Mouse (Mus musculus): ENCODE measurements around the gene 4930518I15Rik. TPM values are rescaled to one million over a fixed set of nuclear protein-coding genes. Genes with fewer than 3 reads are reported as not detected.

4930518I15Rik gene
- total and polyA plus RNA-seq, 3 experiments = 0.51 to 0.81 (median 0.72) TPM

- H3K4me3 ChIP-seq (replicated peaks in 1 of 3; ENCODE audit: low read depth in 2 of 3, low read length in 2 of 3, poor library complexity in 1 of 3) = no peak overlapping the region
- no peaks in the 10 kb centered on the region for H3K36me3 ChIP-seq (replicated peaks in 1 of 2; ENCODE audit: control insufficient read depth in 1 of 2, insufficient read depth in 1 of 2, low read length in 1 of 2)
- H3K79me2 ChIP-seq (replicated peaks; ENCODE audit: control insufficient read depth, extremely low read depth, insufficient read depth, poor library complexity, severe bottlenecking) = no peaks in the 10 kb centered on the region
- H3K9me3 ChIP-seq (replicated peaks; ENCODE audit: low read length) = no peaks in the 10 kb centered on the region
- no peak overlapping the region for H3K9ac ChIP-seq (ENCODE audit: insufficient read depth, low read depth)
- TF ChIP-seq ZC3H11A (IDR thresholded peaks at IDR 0.05; ENCODE audit: low read depth, low read length) = no peak
- no peak for TF ChIP-seq CHD2 (IDR thresholded peaks at IDR 0.05; ENCODE audit: low read length)
- TF ChIP-seq POLR2AphosphoS2 (IDR thresholded peaks at IDR 0.05; ENCODE audit: low read depth, low read length) = no peak
- no peak for TF ChIP-seq MAZ (IDR thresholded peaks at IDR 0.05; ENCODE audit: low read depth, low read length)
- no peak for TF ChIP-seq ZKSCAN1 (IDR thresholded peaks at IDR 0.05; ENCODE audit: borderline replicate concordance, low read depth, low read length)
- no peak for TF ChIP-seq NELFE (IDR thresholded peaks at IDR 0.05; ENCODE audit: low read depth, low read length)
- TF ChIP-seq E2F4 (IDR thresholded peaks at IDR 0.05; ENCODE audit: insufficient replicate concordance, low read depth, low read length) = no peak
- TF ChIP-seq POLR2A (IDR thresholded peaks at IDR 0.05; ENCODE audit: low read depth, low read length) = no peak
- TF ChIP-seq IRF4 (IDR thresholded peaks at IDR 0.05; ENCODE audit: low read depth, low read length) = no peak
- H3K4me1 ChIP-seq (ENCODE audit: control insufficient read depth in 1 of 2, insufficient read depth in 2 of 2) = peaks cover 3% of the 10 kb centered on the region in 2 experiments; a peak in 3 of 4 replicates
- H3K4me2 ChIP-seq (ENCODE audit: insufficient read depth, low read depth, poor library complexity, severe bottlenecking) = no peak overlapping the region
- dilution Hi-C loops (cut with MboI; ENCODE audit: extremely low pct_ligation_motif_present, extremely low pct_unique_long_range_greater_than_20kb, low sequenced_read_pairs) = no loop called here
- no peaks in the 10 kb centered on the region for H3K27me3 ChIP-seq (replicated peaks)
- no peak for DNase-seq (ENCODE audit: extremely low read depth)
- in situ Hi-C loops (cut with MboI; ENCODE audit: low pct_ligation_motif_present, low pct_unique_long_range_greater_than_20kb, low sequenced_read_pairs) = loop anchor here (25.0 kb wide), 1 partner anchor 194 kb away; the partner anchor contains the start of genes Soga1 and Tldc2
- no peak overlapping the region for H3K27ac ChIP-seq (ENCODE audit: insufficient read depth, low read depth)
These were observed 35.1 kb upstream of the 4930518I15Rik start for GRCm38 (mm10) chr2:156892821-156893220.

DNA sequence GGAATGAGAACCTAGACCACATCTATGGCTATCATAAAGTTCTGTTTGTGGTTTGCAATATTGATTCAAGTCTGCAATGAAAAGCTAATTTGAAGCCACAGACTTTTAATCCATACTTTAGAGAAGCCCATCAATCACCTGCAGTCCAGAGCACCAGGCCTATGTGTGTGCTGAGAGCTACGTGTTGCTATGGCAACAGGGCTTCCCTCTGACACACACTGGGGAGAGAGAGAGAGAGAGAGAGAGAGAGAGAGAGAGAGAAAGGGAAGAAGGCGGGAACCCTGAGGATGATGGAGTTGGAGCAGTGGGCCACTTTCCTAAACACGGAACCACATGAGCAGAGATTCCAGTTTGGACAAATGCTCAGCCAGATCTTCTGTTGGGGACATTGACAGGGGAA lies 34.5 kb upstream of the 4930518I15Rik start:
- dilution Hi-C loops (cut with MboI; ENCODE audit: extremely low pct_ligation_motif_present, extremely low pct_unique_long_range_greater_than_20kb, low sequenced_read_pairs) = no loop called here
- Histone ChIP-seq H3K27ac (ENCODE audit: insufficient read depth, low read depth) (no peak overlapping the region), H3K4me1 (ENCODE audit: control insufficient read depth in 1 of 2, insufficient read depth in 2 of 2) (peaks cover 3 to 7% of the 10 kb centered on the region in 2 experiments; a peak in 3 of 4 replicates), H3K27me3 (replicated peaks) (no peaks in the 10 kb centered on the region), H3K4me3 (replicated peaks in 1 of 3; ENCODE audit: low read depth in 2 of 3, low read length in 2 of 3, poor library complexity in 1 of 3) (no peak overlapping the region), H3K4me2 (ENCODE audit: insufficient read depth, low read depth, poor library complexity, severe bottlenecking) (no peak overlapping the region), H3K36me3 (replicated peaks in 1 of 2; ENCODE audit: control insufficient read depth in 1 of 2, insufficient read depth in 1 of 2, low read length in 1 of 2) (no peaks in the 10 kb centered on the region), H3K9me3 (replicated peaks; ENCODE audit: low read length) (no peaks in the 10 kb centered on the region), H3K79me2 (replicated peaks; ENCODE audit: control insufficient read depth, extremely low read depth, insufficient read depth, poor library complexity, severe bottlenecking) (no peaks in the 10 kb centered on the region), H3K9ac (ENCODE audit: insufficient read depth, low read depth) (no peak overlapping the region)
- TF ChIP-seq EP300 (IDR thresholded peaks at IDR 0.05; ENCODE audit: low read length) (no peak), CTCF (conservative IDR thresholded peaks at IDR 0.05 in 1 of 2, IDR thresholded peaks at IDR 0.05 in 1 of 2; ENCODE audit: low read depth in 2 of 2, low read length in 2 of 2) (no peak), ETS1 (conservative IDR thresholded peaks at IDR 0.05; ENCODE audit: low read depth, low read length) (no peak), ZC3H11A (IDR thresholded peaks at IDR 0.05; ENCODE audit: low read depth, low read length) (no peak), ZMIZ1 (IDR thresholded peaks at IDR 0.05; ENCODE audit: low read depth, low read length) (no peak), E2F4 (IDR thresholded peaks at IDR 0.05; ENCODE audit: insufficient replicate concordance, low read depth, low read length) (no peak), IRF4 (IDR thresholded peaks at IDR 0.05; ENCODE audit: low read depth, low read length) (no peak), NELFE (IDR thresholded peaks at IDR 0.05; ENCODE audit: low read depth, low read length) (no peak), GABPA (IDR thresholded peaks at IDR 0.05; ENCODE audit: insufficient replicate concordance, low read depth, low read length) (no peak), MXI1 (IDR thresholded peaks at IDR 0.05; ENCODE audit: low read depth, low read length) (no peak)
- in situ Hi-C loops (cut with MboI; ENCODE audit: low pct_ligation_motif_present, low pct_unique_long_range_greater_than_20kb, low sequenced_read_pairs) = loop anchor here (25.0 kb wide), 1 partner anchor 195 kb away; the partner anchor contains the start of genes Soga1 and Tldc2
- DNase-seq (ENCODE audit: extremely low read depth) = no peak

Data from CH12.LX (cell line).